Mouse (Mus musculus) testis, adult 2 months (tissue): ENCODE data around the gene Atp6v1g2.

Experiments used
- CTCF ChIP-seq: fragments of 200-500 bp; IDR thresholded peaks from 2 replicates; pipeline ENCODE4 v1.5.1; 2012; ENCODE audit warnings: low read depth, mild to moderate bottlenecking, inconsistent platforms, low read length, moderate library complexity; ENCODE audit not compliant: control insufficient read depth, insufficient read depth, insufficient replicate concordance
- POLR2A ChIP-seq: fragments of 200-500 bp; IDR thresholded peaks from 2 replicates; pipeline ENCODE4 v1.6.1; 2012; ENCODE audit warnings: low read depth, mild to moderate bottlenecking, inconsistent platforms, low read length, moderate library complexity; ENCODE audit not compliant: control insufficient read depth

GRCm38 (mm10) chr17:35198029-35198428 lies 35.4 kb upstream of the Atp6v1g2 start:
- TF ChIP-seq CTCF = no peak
- no peak for TF ChIP-seq POLR2A
